Mouse (Mus musculus): ENCODE results near the gene Rftn1.

GRCm38 (mm10) chr17:50229534-50229933 lies 39.1 kb upstream of the Rftn1 start:
- TF ChIP-seq EP300 (IDR thresholded peaks at IDR 0.05; ENCODE audit: insufficient read depth, low read depth, low read length) (no peak), CTCF (IDR thresholded peaks at IDR 0.05; ENCODE audit: low read depth, low read length) (no peak), POLR2A (IDR thresholded peaks at IDR 0.05; ENCODE audit: insufficient read depth, low read length) (no peak)
